27 mouse cellular contexts compared by ENCODE assay signal in genomic region chr6:34350037-34350699, GRCm38 (mm10). TPM values are rescaled to one million over a fixed set of nuclear protein-coding genes. Genes with fewer than 3 reads are reported as not detected.
DNase-seq lines count a peak whose midpoint lies in the region; ATAC-seq and TF ChIP-seq lines count a peak whose summit lies in the region.
"Had no signal": no experiment of that assay in that cellular context is flagged by ENCODE, and none has a peak within 500 bp of the region (broad histone marks: within the 10 kb centered on the region; RNA-seq: fewer than 3 reads in every experiment).

No protein-coding gene starts in this region.

- peak; percentile 27 for ATAC-seq in lung, postnatal 0 days
- peak; percentile 55 for ATAC-seq in intestine, embryonic 15.5 days
- ATAC-seq in intestine, postnatal 0 days = peak; percentile 87
- ATAC-seq in stomach, postnatal 0 days (ENCODE audit: low FRiP score, low TSS enrichment) = peak; percentile 90
- no peak for ATAC-seq in liver, embryonic 12.5 days
- ATAC-seq: forebrain, embryonic 15.5 days; Patski had no signal

- no peaks in the 10 kb centered on the region for H3K36me3 ChIP-seq in lung, postnatal 0 days (ENCODE audit: insufficient read depth, low read length)
- no peaks in the 10 kb centered on the region for H3K36me3 ChIP-seq in intestine, embryonic 15.5 days
- H3K36me3 ChIP-seq in intestine, postnatal 0 days (ENCODE audit: control insufficient read depth, insufficient read depth) = no peaks in the 10 kb centered on the region
- no peaks in the 10 kb centered on the region for H3K36me3 ChIP-seq in stomach, postnatal 0 days (ENCODE audit: control insufficient read depth, insufficient read depth, low read length)
- H3K36me3 ChIP-seq in liver, embryonic 12.5 days = no peaks in the 10 kb centered on the region
- H3K36me3 ChIP-seq: embryonic facial prominence, embryonic 12.5 days; embryonic facial prominence, embryonic 15.5 days; forebrain, embryonic 12.5 days; forebrain, embryonic 15.5 days; G1E; heart, embryonic 10.5 days; heart, embryonic 13.5 days; hindbrain, embryonic 12.5 days; hindbrain, embryonic 15.5 days had no signal

- H3K4me3 ChIP-seq in lung, postnatal 0 days (ENCODE audit: low read depth, low read length) = no peak overlapping the region
- H3K4me3 ChIP-seq in intestine, embryonic 15.5 days (replicated peaks) = no peak overlapping the region
- no peak overlapping the region for H3K4me3 ChIP-seq in intestine, postnatal 0 days (ENCODE audit: low read depth, low read length)
- no peak overlapping the region for H3K4me3 ChIP-seq in stomach, postnatal 0 days (ENCODE audit: low read depth, low read length)
- H3K4me3 ChIP-seq in liver, embryonic 12.5 days = no peak overlapping the region
- H3K4me3 ChIP-seq: embryonic facial prominence, embryonic 12.5 days; embryonic facial prominence, embryonic 15.5 days; forebrain, embryonic 12.5 days; forebrain, embryonic 15.5 days; heart, adult 2 months; heart, embryonic 10.5 days; heart, embryonic 13.5 days; hindbrain, embryonic 12.5 days; hindbrain, embryonic 15.5 days had no signal

- no peaks in the 10 kb centered on the region for H3K27me3 ChIP-seq in lung, postnatal 0 days (replicated peaks; ENCODE audit: insufficient read depth, low read length)
- no peaks in the 10 kb centered on the region for H3K27me3 ChIP-seq in intestine, embryonic 15.5 days (replicated peaks)
- H3K27me3 ChIP-seq in intestine, postnatal 0 days (replicated peaks; ENCODE audit: control insufficient read depth, insufficient read depth, low read length) = no peaks in the 10 kb centered on the region
- no peaks in the 10 kb centered on the region for H3K27me3 ChIP-seq in stomach, postnatal 0 days (ENCODE audit: control insufficient read depth, insufficient read depth, low read length)
- H3K27me3 ChIP-seq in liver, embryonic 12.5 days (replicated peaks) = 0 out of 2 replicates have a peak, but pooled peaks cover 3% of the 10 kb centered on the region
- H3K27me3 ChIP-seq: CH12.LX; embryonic facial prominence, embryonic 12.5 days; embryonic facial prominence, embryonic 15.5 days; forebrain, embryonic 12.5 days; forebrain, embryonic 15.5 days; heart, embryonic 13.5 days; hindbrain, embryonic 12.5 days; hindbrain, embryonic 15.5 days; Patski had no signal

- H3K9me3 ChIP-seq in lung, postnatal 0 days (ENCODE audit: low read length) = no peaks in the 10 kb centered on the region
- H3K9me3 ChIP-seq in intestine, embryonic 15.5 days = no peaks in the 10 kb centered on the region
- no peaks in the 10 kb centered on the region for H3K9me3 ChIP-seq in intestine, postnatal 0 days (ENCODE audit: control insufficient read depth)
- no peaks in the 10 kb centered on the region for H3K9me3 ChIP-seq in stomach, postnatal 0 days (ENCODE audit: control insufficient read depth, low read length)
- H3K9me3 ChIP-seq in liver, embryonic 12.5 days (replicated peaks) = no peaks in the 10 kb centered on the region
- H3K9me3 ChIP-seq: embryonic facial prominence, embryonic 12.5 days; embryonic facial prominence, embryonic 15.5 days; forebrain, embryonic 12.5 days; forebrain, embryonic 15.5 days; G1E; heart, embryonic 10.5 days; heart, embryonic 13.5 days; hindbrain, embryonic 12.5 days; hindbrain, embryonic 15.5 days had no signal

- 66% methylated on average over 12 of the region's 12 CpGs for WGBS in lung, postnatal 0 days
- 65% methylated on average over 12 of the region's 12 CpGs for WGBS in intestine, embryonic 15.5 days
- 55% methylated on average over 12 of the region's 12 CpGs for WGBS in intestine, postnatal 0 days
- 62% methylated on average over 12 of the region's 12 CpGs for WGBS in stomach, postnatal 0 days
- 68% methylated on average over 12 of the region's 12 CpGs for WGBS in liver, embryonic 12.5 days (ENCODE audit: insufficient replicate concordance)

- peak; percentile 56 for TF ChIP-seq EP300 in lung, postnatal 0 days (IDR thresholded peaks at IDR 0.05)
- TF ChIP-seq EP300 in stomach, postnatal 0 days (optimal IDR thresholded peaks at IDR 0.05) = no peak

- H3K4me2 ChIP-seq in lung, postnatal 0 days (replicated peaks; ENCODE audit: low read depth, low read length) = no peak overlapping the region
- H3K4me2 ChIP-seq in intestine, embryonic 15.5 days (replicated peaks) = no peak overlapping the region
- no peak overlapping the region for H3K4me2 ChIP-seq in intestine, postnatal 0 days (replicated peaks; ENCODE audit: low read depth)
- H3K4me2 ChIP-seq in stomach, postnatal 0 days (replicated peaks; ENCODE audit: low read depth) = no peak overlapping the region
- H3K4me2 ChIP-seq in liver, embryonic 12.5 days = no peak overlapping the region
- H3K4me2 ChIP-seq: embryonic facial prominence, embryonic 12.5 days; embryonic facial prominence, embryonic 15.5 days; forebrain, embryonic 12.5 days; forebrain, embryonic 15.5 days; heart, embryonic 13.5 days; hindbrain, embryonic 12.5 days; hindbrain, embryonic 15.5 days had no signal

- H3K4me1 ChIP-seq in lung, postnatal 0 days (ENCODE audit: insufficient read depth, low read depth, low read length) = no peaks in the 10 kb centered on the region
- peaks cover 10% of the 10 kb centered on the region for H3K4me1 ChIP-seq in intestine, embryonic 15.5 days (replicated peaks)
- no peaks in the 10 kb centered on the region for H3K4me1 ChIP-seq in intestine, postnatal 0 days (replicated peaks; ENCODE audit: control insufficient read depth, insufficient read depth, low read length)
- no peaks in the 10 kb centered on the region; the same call in 1 of the 2 replicates for H3K4me1 ChIP-seq in stomach, postnatal 0 days (replicated peaks; ENCODE audit: control insufficient read depth, insufficient read depth)
- H3K4me1 ChIP-seq in liver, embryonic 12.5 days = peaks cover 13% of the 10 kb centered on the region

- no peak for TF ChIP-seq CTCF in lung, postnatal 0 days (IDR thresholded peaks at IDR 0.05)
- TF ChIP-seq CTCF in intestine, postnatal 0 days (IDR thresholded peaks at IDR 0.05; ENCODE audit: low read depth) = no peak
- TF ChIP-seq CTCF in stomach, postnatal 0 days (IDR thresholded peaks at IDR 0.05; ENCODE audit: low read depth) = no peak

- peak; percentile 60 for DNase-seq in lung, postnatal 0 days (ENCODE audit: low spot score)
- no peak for DNase-seq in lung, postnatal 14 days
- peak; percentile 41 for DNase-seq in stomach, postnatal 0 days (ENCODE audit: low spot score)
- DNase-seq in urinary bladder, adult 2 months (ENCODE audit: low spot score) = no peak
- DNase-seq: adrenal gland, postnatal 10 days; adrenal gland, postnatal 36 days; B cell, adult 2 months; cerebellum, adult 11 months; cerebellum, adult 2 months; cerebellum, adult 9-11 months; cerebellum, postnatal 25 days; gastrocnemius, postnatal 25 days; heart, adult 2 months had no signal

- no peak overlapping the region for H3K27ac ChIP-seq in lung, postnatal 0 days (ENCODE audit: low read length)
- no peak overlapping the region for H3K27ac ChIP-seq in intestine, embryonic 15.5 days
- H3K27ac ChIP-seq in intestine, postnatal 0 days (ENCODE audit: low read depth, low read length) = no peak overlapping the region; the same call in 1 of the 2 replicates
- peak overlapping the region; percentile 40; the same call in 1 of the 2 replicates for H3K27ac ChIP-seq in stomach, postnatal 0 days (replicated peaks)
- no peak overlapping the region for H3K27ac ChIP-seq in liver, embryonic 12.5 days
- H3K27ac ChIP-seq: embryonic facial prominence, embryonic 12.5 days; embryonic facial prominence, embryonic 15.5 days; forebrain, embryonic 12.5 days; forebrain, embryonic 15.5 days; heart, adult 2 months; heart, embryonic 10.5 days; heart, embryonic 13.5 days; hindbrain, embryonic 12.5 days; hindbrain, embryonic 15.5 days had no signal

- H3K9ac ChIP-seq in lung, postnatal 0 days (replicated peaks; ENCODE audit: low read depth) = no peak overlapping the region
- H3K9ac ChIP-seq in intestine, embryonic 15.5 days = no peak overlapping the region
- H3K9ac ChIP-seq in intestine, postnatal 0 days (ENCODE audit: low read depth, low read length) = no peak overlapping the region
- no peak overlapping the region for H3K9ac ChIP-seq in stomach, postnatal 0 days (ENCODE audit: low read length)
- no peak overlapping the region for H3K9ac ChIP-seq in liver, embryonic 12.5 days
- H3K9ac ChIP-seq: embryonic facial prominence, embryonic 12.5 days; embryonic facial prominence, embryonic 15.5 days; forebrain, embryonic 12.5 days; forebrain, embryonic 15.5 days; heart, embryonic 13.5 days; hindbrain, embryonic 12.5 days; hindbrain, embryonic 15.5 days had no signal

RNA-seq across cellular contexts. Expression of gene Akr1b8, which starts 3.8 kb away (rescaled TPM):
- 13.7 and 15.7 TPM in 2 replicates for polyA plus RNA-seq in lung, postnatal 0 days (2015; fragmentation: Nextera tagmentation; extraction: Ambion mirVana)
- 4.8 and 5.5 TPM in 2 replicates for polyA plus RNA-seq in intestine, embryonic 15.5 days (2015; fragmentation: Nextera tagmentation; extraction: Ambion mirVana)
- polyA plus RNA-seq in intestine, postnatal 0 days (2015; fragmentation: Nextera tagmentation; extraction: Ambion mirVana) = 5.8 and 6.5 TPM in 2 replicates
- 96.1 and 112 TPM in 2 replicates for polyA plus RNA-seq in stomach, postnatal 0 days (2015; fragmentation: Nextera tagmentation; extraction: Ambion mirVana)
- polyA plus RNA-seq in liver, embryonic 12.5 days (2016; fragmentation: Nextera tagmentation; extraction: Ambion mirVana) = 6.8 and 8.3 TPM in 2 replicates
- polyA plus RNA-seq in urinary bladder, adult 2 months (2012; rRNA removed) = 90.3 and 103 TPM in 2 replicates

RNA-seq across cellular contexts. Expression of gene Akr1b3, which starts 32.9 kb away (rescaled TPM):
- polyA plus RNA-seq in lung, postnatal 0 days (2015; fragmentation: Nextera tagmentation; extraction: Ambion mirVana) = 96.9 and 106 TPM in 2 replicates
- 130 and 136 TPM in 2 replicates for polyA plus RNA-seq in intestine, embryonic 15.5 days (2015; fragmentation: Nextera tagmentation; extraction: Ambion mirVana)
- polyA plus RNA-seq in intestine, postnatal 0 days (2015; fragmentation: Nextera tagmentation; extraction: Ambion mirVana) = 69.4 and 72.9 TPM in 2 replicates
- polyA plus RNA-seq in stomach, postnatal 0 days (2015; fragmentation: Nextera tagmentation; extraction: Ambion mirVana) = 188 TPM in 2 replicates
- polyA plus RNA-seq in liver, embryonic 12.5 days (2016; fragmentation: Nextera tagmentation; extraction: Ambion mirVana) = 74.0 and 85.0 TPM in 2 replicates
- polyA plus RNA-seq in urinary bladder, adult 2 months (2012; rRNA removed) = 849 and 1,043 TPM in 2 replicates

RNA-seq across cellular contexts. Expression of gene Akr1b10, which starts 33.9 kb away (rescaled TPM):
- polyA plus RNA-seq in lung, postnatal 0 days (2015; fragmentation: Nextera tagmentation; extraction: Ambion mirVana) = 15.5 and 16.9 TPM in 2 replicates
- polyA plus RNA-seq in intestine, embryonic 15.5 days (2015; fragmentation: Nextera tagmentation; extraction: Ambion mirVana) = 14.5 and 15.4 TPM in 2 replicates
- 9.9 and 10.5 TPM in 2 replicates for polyA plus RNA-seq in intestine, postnatal 0 days (2015; fragmentation: Nextera tagmentation; extraction: Ambion mirVana)
- polyA plus RNA-seq in stomach, postnatal 0 days (2015; fragmentation: Nextera tagmentation; extraction: Ambion mirVana) = 18.3 and 20.0 TPM in 2 replicates
- 8.9 and 9.3 TPM in 2 replicates for polyA plus RNA-seq in liver, embryonic 12.5 days (2016; fragmentation: Nextera tagmentation; extraction: Ambion mirVana)
- 82.4 and 86.2 TPM in 2 replicates for polyA plus RNA-seq in urinary bladder, adult 2 months (2012; rRNA removed)

Comparison
In these comparisons a context has a peak if more than half of its experiments do, and no peak if none do; other contexts are left out.
1. DNase-seq: peak in lung, postnatal 0 days (single experiment) and stomach, postnatal 0 days (single experiment); none in lung, postnatal 14 days (single experiment) and urinary bladder, adult 2 months (single experiment).